Mouse (Mus musculus) heart, adult 9 months (tissue): Measurements from ENCODE around the gene Cacna2d2.

Experiments used
- DNase-seq, 2 experiments: peaks; one replicate each; pipeline ENCODE4 v3.0.0; 2022; ENCODE audit warnings: low spot score in 2 of 2

Cacna2d2 gene

DNA sequence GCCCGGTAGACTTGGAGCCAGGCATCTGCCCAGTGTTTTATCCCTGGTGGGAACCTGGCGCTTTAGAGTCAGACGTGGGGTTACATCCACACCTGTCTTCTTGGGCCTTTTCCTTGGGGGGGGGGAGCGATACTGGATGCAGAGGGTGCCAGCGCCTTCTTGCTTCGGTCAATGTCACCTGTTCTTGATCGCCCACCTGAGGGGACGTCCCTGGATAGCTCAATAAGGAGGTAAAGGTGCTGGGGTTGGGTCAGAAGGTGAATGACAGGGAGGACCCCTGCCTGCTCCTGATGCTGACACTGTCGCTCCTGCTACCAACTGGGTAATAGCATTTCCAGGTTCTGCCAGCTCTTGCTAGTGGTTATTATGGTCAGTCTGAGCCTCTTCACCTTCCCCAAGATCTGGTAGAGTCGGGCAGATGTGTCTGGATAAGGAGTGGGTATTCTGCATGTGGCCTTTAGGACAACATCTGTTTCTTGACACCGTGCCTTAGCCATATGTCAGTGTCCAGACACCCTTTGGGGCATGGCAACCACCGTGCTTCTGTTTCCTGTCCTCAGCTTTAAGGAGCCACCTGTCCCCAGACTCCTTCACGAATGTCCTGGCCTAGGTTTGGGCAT lies 1.4 kb downstream of the Cacna2d2 start:
- DNase-seq = no peak

DNA sequence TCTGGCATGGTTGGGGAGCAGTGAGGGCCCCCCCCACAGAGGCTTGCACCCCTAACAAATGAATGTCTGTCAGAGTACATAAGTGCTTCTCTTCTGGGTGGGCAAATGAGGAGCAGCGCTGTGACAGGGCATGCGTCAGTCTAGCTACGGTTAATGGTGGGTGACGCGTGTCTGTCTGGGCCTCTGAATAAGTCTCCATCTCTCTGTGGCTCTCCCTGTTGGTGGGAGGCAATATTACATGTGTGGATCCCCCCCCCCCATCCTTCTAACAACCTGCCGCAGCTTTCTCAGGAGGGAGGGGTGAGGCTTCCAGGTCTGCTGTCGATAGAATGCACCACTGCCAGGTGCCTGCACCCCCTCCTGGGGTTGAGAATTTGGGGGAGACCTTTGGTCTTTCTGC lies 3.7 kb downstream of the Cacna2d2 start:
- DNase-seq = no peak

DNA sequence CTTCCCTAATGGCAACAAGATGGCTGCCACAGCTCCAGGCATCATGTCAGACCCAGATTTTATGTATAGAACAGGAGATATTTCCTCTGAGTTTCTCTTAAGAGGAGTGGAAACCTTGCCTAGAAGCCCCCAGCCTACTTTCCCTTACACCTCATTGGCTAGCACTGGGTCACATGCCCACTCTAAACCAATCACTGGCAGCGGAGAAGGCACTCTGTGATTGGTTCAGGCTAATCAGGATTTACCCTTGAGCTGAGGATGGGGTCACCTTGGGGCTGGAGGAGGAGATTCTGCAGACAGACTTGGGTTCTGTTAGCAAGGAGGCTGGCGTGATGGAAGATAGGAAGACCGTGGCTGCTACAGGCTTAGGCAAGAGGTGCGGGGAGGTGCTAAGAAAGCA lies 10.0 kb downstream of the Cacna2d2 start:
- DNase-seq = no peak

DNA sequence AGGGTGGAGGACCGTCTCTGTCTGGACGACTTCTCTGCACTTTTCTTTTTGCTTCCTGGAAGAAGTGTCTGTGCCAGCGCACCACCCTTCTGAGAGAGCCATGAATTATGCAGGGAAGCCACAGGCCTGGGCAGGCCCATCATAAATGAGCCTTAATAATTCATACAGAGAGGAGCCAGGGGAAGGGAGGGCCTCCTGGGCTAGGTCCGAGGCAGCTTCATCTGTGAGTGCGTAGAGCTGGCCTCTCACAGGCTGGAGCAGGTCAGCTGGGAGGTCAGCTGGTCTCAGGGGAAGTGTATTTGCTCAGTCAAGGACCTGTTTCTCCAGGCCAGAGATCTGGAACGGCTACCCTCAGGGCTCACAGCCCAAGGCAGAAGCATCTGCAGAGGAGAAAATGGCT lies 17.7 kb downstream of the Cacna2d2 start:
- no peak for DNase-seq

DNA sequence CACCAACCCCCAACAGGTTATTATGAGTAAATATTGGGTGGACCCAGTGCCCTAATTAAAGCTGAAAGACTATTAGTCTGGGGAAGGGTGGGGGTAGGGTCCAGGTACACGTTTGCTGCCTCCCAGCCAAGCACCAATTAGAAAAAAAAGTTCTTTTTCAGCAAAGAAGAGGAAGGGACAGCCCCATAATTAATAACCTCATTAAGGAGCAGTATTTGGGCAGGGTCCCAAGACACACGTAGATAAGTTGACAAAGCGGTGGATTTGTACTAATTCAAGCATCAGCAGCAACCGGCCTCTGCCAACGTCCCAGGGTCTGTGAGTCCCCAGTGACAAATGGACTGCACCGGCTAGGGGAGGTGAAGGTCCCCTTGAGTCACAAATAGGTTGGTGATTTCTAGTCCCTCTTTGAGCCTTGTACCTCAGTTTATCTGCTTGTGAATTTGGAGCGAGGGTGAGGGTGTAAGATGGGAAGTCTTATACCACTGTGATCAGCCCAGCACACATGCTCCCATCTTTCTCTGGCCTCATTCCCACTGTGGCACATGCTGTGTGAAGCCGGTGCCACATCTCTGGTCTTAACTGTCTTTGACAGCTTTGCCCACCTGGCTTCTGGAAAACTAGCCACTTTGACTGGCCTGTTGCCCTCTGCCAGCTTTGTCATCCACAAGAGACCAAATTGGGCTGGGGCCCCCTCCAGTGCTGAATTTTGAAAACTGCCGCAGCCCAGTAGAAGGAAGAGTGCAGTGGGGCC lies 20.3 kb downstream of the Cacna2d2 start:
- no peak for DNase-seq

DNA sequence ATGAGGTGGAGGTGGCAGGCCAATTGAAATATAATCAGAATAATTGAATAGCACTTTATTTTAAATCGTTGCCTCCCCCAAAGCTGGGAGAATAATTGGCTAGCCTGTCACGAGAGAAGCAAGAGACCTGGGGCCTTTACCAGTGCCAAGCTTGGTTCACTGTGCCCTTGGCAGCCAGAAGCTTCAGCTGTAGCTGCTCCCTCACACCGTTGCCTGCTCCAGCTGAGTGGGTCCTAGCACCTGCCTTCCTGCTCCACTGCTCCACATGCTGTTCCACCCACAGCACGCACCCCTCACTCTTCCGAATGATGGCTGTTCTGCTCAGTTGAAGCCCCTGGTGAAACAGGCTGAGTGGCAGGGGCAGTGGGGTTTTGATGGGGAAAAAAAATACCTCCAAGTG lies 21.5 kb downstream of the Cacna2d2 start:
- no peak for DNase-seq

DNA sequence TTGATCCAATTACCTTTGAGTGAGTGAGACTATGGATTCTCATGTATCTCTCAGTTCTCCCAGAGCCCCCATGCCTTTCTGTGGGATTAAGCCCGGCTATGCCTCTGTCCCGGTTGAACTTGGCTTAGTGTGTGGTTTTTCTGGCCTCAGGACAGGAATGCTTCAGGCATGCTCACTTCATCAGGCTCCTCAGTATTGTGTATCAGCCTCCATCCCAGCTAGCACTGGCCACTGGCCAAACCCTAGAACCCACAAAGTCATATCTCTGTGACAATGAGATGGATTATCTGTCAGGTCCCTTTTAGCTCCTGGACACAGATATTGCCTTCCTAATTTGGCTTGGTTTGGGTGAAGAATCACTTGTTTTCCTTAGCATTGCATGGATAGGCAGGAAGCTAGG lies 23.5 kb downstream of the Cacna2d2 start:
- DNase-seq = no peak

DNA sequence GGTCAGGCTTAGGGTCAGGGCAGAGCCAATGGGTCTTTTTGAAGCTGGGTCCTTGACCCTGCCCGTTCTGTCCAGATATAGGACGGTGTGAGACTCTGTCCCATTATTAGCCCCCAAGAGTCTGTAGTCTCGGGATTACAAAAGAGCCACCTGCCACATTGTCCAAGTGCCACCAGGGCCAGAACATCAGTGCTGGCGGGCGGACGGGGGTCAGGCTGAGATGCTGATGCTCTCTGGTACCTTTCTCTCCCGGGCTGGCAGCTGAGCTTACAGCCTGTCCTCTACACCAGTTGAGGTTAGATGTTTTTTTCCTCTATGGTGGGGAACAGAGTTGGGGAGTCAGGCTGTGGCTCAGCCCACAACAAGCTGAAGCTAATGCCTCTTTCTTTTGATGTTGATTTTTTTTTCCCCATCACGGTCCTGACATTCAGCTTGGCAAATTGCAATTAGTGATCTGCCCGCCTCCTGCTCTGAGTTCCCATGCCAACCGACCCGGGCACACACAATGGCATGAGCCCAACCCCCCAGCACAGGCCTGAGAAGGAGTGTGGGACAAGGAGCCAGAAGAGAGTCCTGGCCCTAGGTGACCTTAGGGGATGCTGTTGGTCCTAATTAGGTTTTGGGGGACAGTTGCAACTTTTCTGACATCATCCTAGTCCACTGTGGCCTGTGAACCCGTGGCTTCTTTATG lies 25.2 kb downstream of the Cacna2d2 start:
- DNase-seq = no peak

DNA sequence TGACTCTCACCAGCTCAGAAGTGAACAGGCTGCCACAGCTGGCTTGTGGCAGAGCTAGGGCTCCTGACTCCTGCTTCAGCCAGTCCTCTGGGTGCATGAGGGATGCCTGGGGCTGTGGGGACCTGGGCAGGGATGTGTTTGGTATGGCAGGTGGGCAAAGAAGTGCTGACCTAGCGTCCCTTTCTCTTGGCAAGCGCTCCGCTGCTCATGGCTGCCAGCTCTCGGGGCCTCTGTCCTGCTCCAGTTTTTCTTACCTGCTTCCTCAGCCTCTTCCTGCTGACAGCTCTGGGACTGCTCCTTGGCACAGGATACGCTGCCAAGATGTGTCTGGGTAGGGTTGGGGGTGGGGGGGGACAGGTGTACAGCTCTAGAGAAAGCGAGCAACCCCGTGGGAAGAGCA lies 28.5 kb downstream of the Cacna2d2 start:
- DNase-seq = no peak

DNA sequence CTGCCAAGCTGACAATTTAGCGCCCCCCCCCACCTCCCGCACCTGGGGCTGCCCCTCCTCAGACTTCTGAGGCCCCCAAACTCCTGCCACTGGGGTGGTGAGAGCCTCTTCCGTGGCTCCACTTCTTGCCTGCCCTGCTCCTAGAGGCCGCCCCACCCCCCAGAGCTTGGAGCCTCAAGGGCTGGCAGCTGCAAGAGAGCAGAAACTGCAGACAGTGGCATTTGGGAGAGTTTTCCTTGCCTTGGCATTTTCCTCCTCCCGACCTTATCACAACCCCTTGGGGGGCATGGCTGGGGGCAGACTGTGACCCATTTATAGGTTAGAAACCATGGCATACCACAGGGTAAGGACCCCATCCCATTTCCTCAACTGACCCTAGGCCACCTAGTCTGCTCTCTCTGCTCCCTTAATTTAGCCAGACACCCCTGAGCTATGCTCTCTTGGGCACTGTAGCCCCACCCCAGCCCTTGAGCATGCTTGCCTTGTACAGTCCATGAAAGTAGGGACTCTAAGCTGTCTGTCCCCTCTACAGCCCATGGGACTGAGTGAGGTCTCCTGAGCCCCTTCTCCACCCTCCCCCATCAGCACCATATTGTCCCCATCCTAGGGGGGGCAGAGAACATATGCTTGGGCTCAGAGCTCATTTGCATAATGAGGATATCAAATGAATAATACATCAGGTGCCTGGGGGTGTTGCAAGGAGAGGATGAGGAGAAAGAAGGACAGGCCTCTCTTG lies 29.2 kb downstream of the Cacna2d2 start:
- no peak for DNase-seq

DNA sequence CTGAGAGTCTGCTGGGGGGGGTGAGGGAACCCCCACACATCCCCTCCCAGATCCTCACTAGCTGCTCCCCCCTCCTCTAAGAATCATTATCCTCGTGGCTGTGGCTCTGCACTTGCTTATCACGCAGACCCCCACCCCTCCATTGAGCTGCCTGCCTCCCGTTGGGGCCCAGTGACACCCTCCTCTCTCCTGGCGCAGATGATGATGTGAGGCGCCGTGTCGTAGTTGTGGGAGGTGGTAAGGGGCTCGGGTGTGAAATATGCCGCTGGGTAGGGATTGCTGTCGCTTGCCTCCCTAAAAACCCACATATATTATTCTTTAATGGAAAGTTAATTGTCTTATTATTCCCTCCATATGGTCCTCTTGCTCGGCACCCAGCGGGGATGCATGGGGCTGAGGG lies 31.0 kb downstream of the Cacna2d2 start:
- no peak for DNase-seq

DNA sequence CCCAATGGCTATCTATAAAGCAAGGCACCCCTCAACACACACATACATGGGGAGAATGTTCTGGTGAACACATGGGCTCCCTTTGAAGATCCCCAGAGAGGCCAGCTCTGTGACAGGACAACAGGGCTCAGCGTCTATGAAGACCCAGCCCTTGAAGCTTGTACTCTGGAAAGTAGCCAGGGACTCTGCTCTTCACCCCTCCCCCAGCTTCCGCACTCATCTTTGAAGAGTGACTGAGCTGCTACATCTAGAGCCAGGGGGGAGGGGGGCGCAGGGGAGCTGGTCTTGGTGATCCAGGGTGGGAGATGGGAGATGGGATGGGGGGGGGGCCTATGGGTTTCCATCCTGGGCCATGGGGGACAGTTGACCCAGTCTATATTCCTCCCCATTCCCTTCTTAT lies 33.1 kb downstream of the Cacna2d2 start:
- no peak for DNase-seq

DNA sequence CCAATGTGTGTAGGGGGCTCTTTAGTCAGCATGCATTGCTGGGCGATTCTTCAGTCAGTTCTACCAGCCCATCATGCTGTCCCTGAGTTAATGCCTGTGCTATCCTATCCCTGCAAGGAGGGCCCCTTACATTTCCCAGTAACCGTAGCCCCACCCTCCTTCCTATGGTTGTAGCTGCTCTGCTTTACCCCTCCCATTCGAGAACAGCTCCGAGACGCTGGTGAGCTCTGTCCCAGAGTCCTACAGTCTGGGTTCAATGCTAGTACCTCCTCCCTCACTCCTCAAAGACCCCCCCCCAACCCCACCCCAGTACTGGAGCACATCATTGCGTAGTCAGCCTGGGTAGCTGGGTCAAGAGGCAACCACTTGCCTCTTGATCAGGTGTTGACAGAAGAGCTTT lies 35.4 kb downstream of the Cacna2d2 start:
- no peak for DNase-seq

DNA sequence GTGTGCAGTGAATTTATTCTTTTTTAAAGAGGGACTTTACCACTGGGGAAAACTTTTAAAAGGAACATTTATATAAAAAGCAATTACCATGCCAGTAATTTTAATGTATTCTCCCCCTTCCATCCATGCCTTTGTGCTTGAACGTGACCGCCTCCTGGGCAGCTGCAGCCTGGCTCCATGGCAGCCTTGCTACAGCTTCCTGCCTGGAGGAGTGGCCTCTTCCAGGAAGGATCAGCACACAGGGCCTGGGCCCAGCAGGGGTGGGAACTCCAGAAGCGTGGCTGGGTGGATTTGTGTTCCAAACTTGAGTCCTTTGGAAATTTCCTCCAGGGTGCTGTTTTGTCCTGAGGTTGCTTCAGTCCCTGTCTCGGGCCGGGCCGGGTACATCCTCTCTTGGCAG lies 35.9 kb downstream of the Cacna2d2 start:
- DNase-seq = no peak

DNA sequence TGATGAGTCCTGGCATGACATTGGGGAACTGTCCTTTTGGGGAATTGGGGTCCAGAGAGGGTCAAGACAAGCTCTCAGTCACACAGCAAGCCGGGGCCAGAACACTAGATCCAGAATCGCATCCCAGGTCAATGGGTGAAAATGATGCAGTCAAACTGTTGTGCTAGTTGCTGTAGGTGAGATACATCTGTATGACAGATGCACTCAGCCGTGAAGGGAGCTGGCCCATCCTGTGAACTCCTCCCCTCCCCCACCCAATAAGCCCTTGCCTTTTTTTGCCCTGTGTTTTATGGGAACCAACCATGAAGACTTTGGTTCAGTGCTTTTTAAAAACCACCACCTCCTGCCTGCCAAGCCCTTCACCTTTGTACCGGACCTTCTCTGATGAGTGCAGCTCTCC lies 43.5 kb downstream of the Cacna2d2 start:
- DNase-seq = no peak

DNA sequence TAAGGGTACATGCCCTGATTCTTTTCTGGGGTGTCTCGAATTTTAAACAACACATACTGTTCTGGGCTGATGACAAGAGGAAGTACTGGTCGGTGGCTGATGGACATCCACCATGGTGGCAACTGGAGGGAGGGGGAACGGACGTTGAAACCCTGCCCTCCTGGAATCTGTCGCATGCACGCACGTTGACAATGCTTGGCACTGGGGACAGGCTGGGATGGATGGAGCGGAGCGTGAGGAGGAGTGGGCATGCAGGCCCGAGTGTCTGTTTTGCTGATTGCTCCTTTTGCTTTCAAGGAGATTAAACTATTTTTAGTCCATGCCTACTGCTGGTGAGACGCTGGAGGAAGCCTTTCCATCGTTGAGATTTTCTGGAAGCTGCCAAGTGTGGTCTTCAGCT lies 43.9 kb downstream of the Cacna2d2 start:
- DNase-seq = no peak

DNA sequence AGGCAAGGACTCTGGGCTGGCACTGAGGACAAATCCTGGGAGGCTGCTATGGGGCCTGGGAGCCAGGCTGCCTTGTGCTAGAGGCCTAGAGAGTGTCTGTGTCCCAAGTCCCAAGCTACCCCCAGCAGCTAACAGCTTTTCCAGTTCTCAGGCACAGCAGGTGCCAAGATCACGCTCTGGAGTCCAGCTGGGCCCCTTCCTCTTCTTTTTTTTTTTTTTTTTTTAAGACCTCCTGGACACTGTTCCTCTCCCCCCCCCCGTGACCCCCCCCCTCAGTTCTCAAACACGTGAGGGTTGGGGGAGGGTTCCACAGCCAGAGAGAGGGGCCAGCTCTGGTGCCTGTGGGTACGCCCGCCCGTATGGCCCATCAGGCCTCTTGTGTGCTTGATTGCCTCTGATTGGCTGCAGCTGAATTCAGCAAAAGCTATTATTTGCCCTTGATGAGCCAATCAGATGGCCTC lies 45.6 kb downstream of the Cacna2d2 start:
- no peak for DNase-seq

DNA sequence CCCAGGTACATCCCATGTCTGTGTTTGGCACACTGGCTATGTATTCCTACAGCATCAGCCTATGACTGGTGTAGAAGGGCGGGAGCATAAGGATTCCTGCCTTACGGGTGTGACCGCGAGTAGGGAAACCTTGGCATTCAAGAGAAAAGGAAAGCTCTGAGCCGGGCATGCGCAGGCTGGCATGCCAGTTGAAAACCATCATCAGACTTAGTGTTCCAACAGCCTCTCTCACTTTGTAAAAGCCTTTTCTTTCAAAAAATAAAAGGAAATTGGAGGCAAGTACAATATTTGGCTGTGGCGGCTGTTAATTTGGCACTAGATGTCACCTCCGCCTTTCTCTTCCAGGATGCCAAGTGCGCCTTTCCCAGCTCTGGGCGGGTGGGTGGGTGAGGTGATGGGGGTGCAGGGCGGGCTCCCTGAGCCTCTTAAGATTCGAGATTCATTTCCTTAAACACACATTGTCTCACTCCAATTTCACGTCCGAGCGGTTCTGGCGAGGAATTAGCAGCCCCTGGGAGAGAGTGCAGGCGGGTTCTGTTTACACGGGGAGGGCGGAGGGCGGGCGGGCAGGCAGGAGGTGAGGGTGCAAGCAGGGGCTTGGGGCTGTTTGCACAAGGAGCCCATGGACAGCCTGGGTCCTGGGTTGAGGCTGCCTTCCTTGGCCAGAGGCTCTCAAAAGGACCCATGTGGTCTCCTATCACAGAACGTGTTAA lies 49.5 kb downstream of the Cacna2d2 start:
- DNase-seq = no peak

DNA sequence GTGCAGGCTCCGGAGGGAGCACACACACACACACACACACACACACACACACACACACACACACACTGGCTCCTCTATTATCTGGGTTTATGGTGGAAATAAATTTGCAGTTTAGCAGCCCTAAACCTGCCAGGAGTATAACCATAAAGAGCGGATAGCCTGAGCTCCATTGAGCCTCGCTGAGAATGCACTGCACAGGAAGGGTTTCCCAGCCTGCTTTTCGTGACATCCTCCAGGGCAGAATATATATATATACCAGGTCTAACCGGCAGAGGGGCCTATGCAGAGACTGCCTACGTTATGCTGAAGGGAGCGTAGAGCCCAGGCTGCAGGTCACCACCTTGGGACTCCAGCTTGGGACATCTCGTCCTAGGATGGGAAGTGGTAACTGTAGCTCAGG lies 52.0 kb downstream of the Cacna2d2 start:
- no peak for DNase-seq

DNA sequence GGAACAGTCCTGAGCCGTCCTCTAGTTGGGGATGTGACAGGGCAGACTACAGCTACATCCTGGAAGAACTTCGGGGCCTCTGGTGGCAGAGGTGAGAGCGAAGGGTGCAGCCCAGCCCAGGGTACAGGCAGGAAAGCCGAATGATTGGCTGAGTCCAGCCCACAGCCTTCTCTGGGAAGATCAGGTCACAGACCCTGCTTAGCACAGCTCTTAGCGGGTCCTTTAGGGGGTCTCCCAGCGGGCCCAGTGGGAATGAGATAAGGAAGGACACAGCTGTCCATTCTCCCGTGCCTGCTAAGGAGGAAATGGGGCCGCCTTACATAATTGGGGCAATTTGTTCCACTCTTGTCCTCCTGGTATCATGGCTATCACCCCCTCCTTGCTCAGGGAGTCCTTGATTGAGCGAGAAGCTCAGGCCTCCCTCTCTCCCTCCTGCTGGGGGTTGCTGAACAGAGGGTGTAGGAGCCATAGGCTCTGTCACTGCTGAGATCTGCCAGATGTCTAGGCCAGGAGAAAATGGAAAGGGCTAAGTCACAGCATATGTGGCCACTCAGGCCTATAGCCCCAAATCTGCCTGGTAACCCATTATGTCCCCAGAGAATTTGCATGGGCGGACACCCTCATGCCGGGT lies 52.6 kb downstream of the Cacna2d2 start:
- DNase-seq = no peak

DNA sequence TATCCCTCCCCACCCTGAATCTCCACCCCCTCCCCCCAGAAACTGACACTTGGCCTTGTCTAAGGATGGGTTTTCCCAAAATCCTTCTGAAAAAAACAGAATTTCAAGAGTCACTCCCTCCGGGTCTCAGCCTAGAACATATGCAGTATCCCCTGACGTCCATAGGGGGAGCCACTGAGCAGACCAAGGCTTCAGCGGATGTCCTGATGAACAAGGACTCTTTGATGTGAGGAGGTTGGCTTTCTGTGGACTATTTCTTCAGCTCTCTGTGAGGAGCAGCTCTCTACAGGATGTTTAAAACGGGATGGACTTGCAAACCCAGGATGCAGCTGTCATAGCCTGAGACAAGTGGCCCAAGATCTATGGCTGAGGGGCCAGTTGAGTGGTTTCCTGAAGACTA lies 53.1 kb downstream of the Cacna2d2 start:
- no peak for DNase-seq
